In genomic region chr11:69656065-69656455, GRCm38 (mm10) we compare ENCODE assay signal across 12 mouse cellular contexts. TPM values are rescaled to one million over a fixed set of nuclear protein-coding genes. Genes with fewer than 3 reads are reported as not detected.
DNase-seq lines count a peak whose midpoint lies in the region; ATAC-seq and TF ChIP-seq lines count a peak whose summit lies in the region.
"Had no signal": no experiment of that assay in that cellular context is flagged by ENCODE, and none has a peak within 500 bp of the region (broad histone marks: within the 10 kb centered on the region; RNA-seq: fewer than 3 reads in every experiment).

No protein-coding gene starts in this region.

- H3K4me2 ChIP-seq in heart, embryonic 13.5 days: no peak overlapping the region
- H3K4me2 ChIP-seq in midbrain, embryonic 13.5 days (replicated peaks): no peak overlapping the region
- no peak overlapping the region for H3K4me2 ChIP-seq in midbrain, postnatal 0 days (ENCODE audit: low read depth, low read length, poor library complexity, severe bottlenecking)
- H3K4me2 ChIP-seq: midbrain, embryonic 15.5 days had no signal

- 70% methylated on average over 5 of the region's 5 CpGs for WGBS in heart, embryonic 13.5 days
- WGBS in midbrain, embryonic 13.5 days: 87% methylated on average over 5 of the region's 5 CpGs
- 88% methylated on average over 5 of the region's 5 CpGs for WGBS in midbrain, postnatal 0 days
- 79% methylated on average over 5 of the region's 5 CpGs for WGBS in limb, embryonic 10.5 days

- peaks cover 79% of the 10 kb centered on the region for H3K36me3 ChIP-seq in heart, embryonic 13.5 days
- peaks cover 72% of the 10 kb centered on the region for H3K36me3 ChIP-seq in midbrain, embryonic 13.5 days
- peaks cover 38% of the 10 kb centered on the region for H3K36me3 ChIP-seq in midbrain, postnatal 0 days (ENCODE audit: insufficient read depth, low read length)
- H3K36me3 ChIP-seq in limb, embryonic 10.5 days: peaks cover 85% of the 10 kb centered on the region

- no peak for ATAC-seq in heart, embryonic 13.5 days (ENCODE audit: extremely low read depth, insufficient number of reproducible peaks, low FRiP score, low TSS enrichment)
- no peak for ATAC-seq in midbrain, embryonic 13.5 days
- no peak for ATAC-seq in midbrain, postnatal 0 days (ENCODE audit: low FRiP score)

- no peak overlapping the region for H3K27ac ChIP-seq in heart, embryonic 13.5 days (replicated peaks)
- no peak overlapping the region for H3K27ac ChIP-seq in midbrain, embryonic 13.5 days
- H3K27ac ChIP-seq in midbrain, postnatal 0 days (ENCODE audit: low read depth, low read length): no peak overlapping the region
- peak overlapping the region; percentile 79 for H3K27ac ChIP-seq in limb, embryonic 10.5 days
- H3K27ac ChIP-seq: midbrain, embryonic 15.5 days had no signal

- DNase-seq in heart, adult 18-20 months: no peak
- DNase-seq in midbrain, postnatal 0 days (ENCODE audit: low spot score): no peak
- DNase-seq in limb, embryonic 10.5 days (ENCODE audit: low spot score): no peak
- peak; percentile 56 to 67 for DNase-seq in urinary bladder, postnatal 36 days (ENCODE audit: low spot score in 2 of 2)
- no peak for DNase-seq in thymus, postnatal 10 days (ENCODE audit: low spot score in 2 of 2)

- TF ChIP-seq CTCF in midbrain, postnatal 0 days (IDR thresholded peaks at IDR 0.05): no peak

- H3K9ac ChIP-seq in heart, embryonic 13.5 days: peak overlapping the region; percentile 70; the same call in 1 of the 2 replicates
- H3K9ac ChIP-seq in midbrain, embryonic 13.5 days (replicated peaks): 0 out of 2 replicates have a peak overlapping the region, but pooled peaks have one; percentile 36
- no peak overlapping the region for H3K9ac ChIP-seq in midbrain, postnatal 0 days (replicated peaks; ENCODE audit: low read length, poor library complexity, severe bottlenecking)
- H3K9ac ChIP-seq: midbrain, embryonic 15.5 days had no signal

- H3K27me3 ChIP-seq in heart, embryonic 13.5 days (replicated peaks): no peaks in the 10 kb centered on the region
- H3K27me3 ChIP-seq in midbrain, embryonic 13.5 days: no peaks in the 10 kb centered on the region
- no peaks in the 10 kb centered on the region for H3K27me3 ChIP-seq in midbrain, postnatal 0 days (ENCODE audit: insufficient read depth, low read length)
- H3K27me3 ChIP-seq in limb, embryonic 10.5 days (ENCODE audit: low read depth, poor library complexity, severe bottlenecking): no peaks in the 10 kb centered on the region
- H3K27me3 ChIP-seq: limb, embryonic 12.5 days; midbrain, embryonic 15.5 days had no signal

- H3K4me1 ChIP-seq in heart, embryonic 13.5 days: peaks cover 30% of the 10 kb centered on the region
- peaks cover 30% of the 10 kb centered on the region for H3K4me1 ChIP-seq in midbrain, embryonic 13.5 days (replicated peaks)
- 0 out of 2 replicates have a peak, but pooled peaks cover 4% of the 10 kb centered on the region for H3K4me1 ChIP-seq in midbrain, postnatal 0 days (ENCODE audit: insufficient read depth, low read length)
- peaks cover 35% of the 10 kb centered on the region for H3K4me1 ChIP-seq in limb, embryonic 10.5 days

- no peak overlapping the region for H3K4me3 ChIP-seq in heart, embryonic 13.5 days
- no peak overlapping the region for H3K4me3 ChIP-seq in midbrain, embryonic 13.5 days (replicated peaks)
- no peak overlapping the region for H3K4me3 ChIP-seq in midbrain, postnatal 0 days (ENCODE audit: low read depth, low read length)
- 0 out of 2 replicates have a peak overlapping the region, but pooled peaks have one; percentile 26 for H3K4me3 ChIP-seq in limb, embryonic 10.5 days
- H3K4me3 ChIP-seq: limb, embryonic 12.5 days; midbrain, embryonic 15.5 days had no signal

- no peaks in the 10 kb centered on the region for H3K9me3 ChIP-seq in heart, embryonic 13.5 days
- H3K9me3 ChIP-seq in midbrain, embryonic 13.5 days: no peaks in the 10 kb centered on the region
- H3K9me3 ChIP-seq in midbrain, postnatal 0 days (ENCODE audit: low read length): no peaks in the 10 kb centered on the region
- no peaks in the 10 kb centered on the region for H3K9me3 ChIP-seq in limb, embryonic 10.5 days (replicated peaks)
- H3K9me3 ChIP-seq: limb, embryonic 12.5 days; midbrain, embryonic 15.5 days had no signal

RNA-seq across cellular contexts. Expression of gene Sox15, which starts 0.9 kb away (rescaled TPM):
- polyA plus RNA-seq in heart, embryonic 13.5 days (2015; fragmentation: Nextera tagmentation; extraction: Ambion mirVana): not detected in 2 replicates
- not detected for total RNA-seq in heart, adult 18-20 months (2021)
- 0.31 TPM in 1 of 2 replicates, not detected in the other for polyA plus RNA-seq in midbrain, embryonic 13.5 days (2015; fragmentation: Nextera tagmentation; extraction: Ambion mirVana)
- 0.27 TPM in 1 of 2 replicates, not detected in the other for total RNA-seq in midbrain, postnatal 0 days (2014; rRNA removed)
- 0.19 and 0.20 TPM in 2 replicates for polyA plus RNA-seq in midbrain, postnatal 0 days (2015; fragmentation: Nextera tagmentation; extraction: Ambion mirVana)
- polyA plus RNA-seq in limb, embryonic 10.5 days (2016; fragmentation: Nextera tagmentation; extraction: Ambion mirVana): 0.16 TPM in 1 of 2 replicates, not detected in the other
- total RNA-seq: granulocyte monocyte progenitor cell, adult 5-6 weeks; heart, postnatal 4 days had no signal
- polyA plus RNA-seq: embryonic facial prominence, embryonic 11.5 days; limb, embryonic 12.5 days; midbrain, embryonic 15.5 days had no signal

RNA-seq across cellular contexts. Expression of gene Mpdu1, which starts 6.4 kb away (rescaled TPM):
- polyA plus RNA-seq in heart, embryonic 13.5 days (2015; fragmentation: Nextera tagmentation; extraction: Ambion mirVana): 51.3 and 52.0 TPM in 2 replicates
- total RNA-seq in heart, adult 18-20 months (2021): 10 to 100 TPM; 12.3 to 15.6 TPM
- 103 and 104 TPM in 2 replicates for polyA plus RNA-seq in midbrain, embryonic 13.5 days (2015; fragmentation: Nextera tagmentation; extraction: Ambion mirVana)
- total RNA-seq in midbrain, postnatal 0 days (2014; rRNA removed): 224 and 278 TPM in 2 replicates
- 118 and 123 TPM in 2 replicates for polyA plus RNA-seq in midbrain, postnatal 0 days (2015; fragmentation: Nextera tagmentation; extraction: Ambion mirVana)
- 66.8 and 74.2 TPM in 2 replicates for polyA plus RNA-seq in limb, embryonic 10.5 days (2016; fragmentation: Nextera tagmentation; extraction: Ambion mirVana)

RNA-seq across cellular contexts. Expression of gene Cd68, which starts 9.9 kb away (rescaled TPM):
- 8.8 and 10.5 TPM in 2 replicates for polyA plus RNA-seq in heart, embryonic 13.5 days (2015; fragmentation: Nextera tagmentation; extraction: Ambion mirVana)
- 10 to 100 TPM in 1 of 2 experiments, 1 to 10 TPM in 1; 7.3 to 10.5 TPM for total RNA-seq in heart, adult 18-20 months (2021)
- polyA plus RNA-seq in midbrain, embryonic 13.5 days (2015; fragmentation: Nextera tagmentation; extraction: Ambion mirVana): 6.1 and 7.3 TPM in 2 replicates
- total RNA-seq in midbrain, postnatal 0 days (2014; rRNA removed): 7.2 and 10.3 TPM in 2 replicates
- polyA plus RNA-seq in midbrain, postnatal 0 days (2015; fragmentation: Nextera tagmentation; extraction: Ambion mirVana): 10.6 and 11.0 TPM in 2 replicates
- 3.5 and 3.6 TPM in 2 replicates for polyA plus RNA-seq in limb, embryonic 10.5 days (2016; fragmentation: Nextera tagmentation; extraction: Ambion mirVana)

RNA-seq across cellular contexts. Expression of gene Eif4a1, which starts 16.2 kb away (rescaled TPM):
- 372 and 373 TPM in 2 replicates for polyA plus RNA-seq in heart, embryonic 13.5 days (2015; fragmentation: Nextera tagmentation; extraction: Ambion mirVana)
- total RNA-seq in heart, adult 18-20 months (2021): 100 to 1,000 TPM; 185 to 188 TPM
- polyA plus RNA-seq in midbrain, embryonic 13.5 days (2015; fragmentation: Nextera tagmentation; extraction: Ambion mirVana): 581 and 595 TPM in 2 replicates
- total RNA-seq in midbrain, postnatal 0 days (2014; rRNA removed): 767 and 793 TPM in 2 replicates
- polyA plus RNA-seq in midbrain, postnatal 0 days (2015; fragmentation: Nextera tagmentation; extraction: Ambion mirVana): 501 and 502 TPM in 2 replicates
- 678 and 791 TPM in 2 replicates for polyA plus RNA-seq in limb, embryonic 10.5 days (2016; fragmentation: Nextera tagmentation; extraction: Ambion mirVana)

RNA-seq across cellular contexts. Expression of gene Fxr2, which starts 23.3 kb away (rescaled TPM):
- polyA plus RNA-seq in heart, embryonic 13.5 days (2015; fragmentation: Nextera tagmentation; extraction: Ambion mirVana): 22.1 and 25.6 TPM in 2 replicates
- total RNA-seq in heart, adult 18-20 months (2021): 10 to 100 TPM; 91.3 to 97.2 TPM
- polyA plus RNA-seq in midbrain, embryonic 13.5 days (2015; fragmentation: Nextera tagmentation; extraction: Ambion mirVana): 40.5 and 52.4 TPM in 2 replicates
- total RNA-seq in midbrain, postnatal 0 days (2014; rRNA removed): 76.6 and 84.1 TPM in 2 replicates
- 22.5 and 27.2 TPM in 2 replicates for polyA plus RNA-seq in midbrain, postnatal 0 days (2015; fragmentation: Nextera tagmentation; extraction: Ambion mirVana)
- polyA plus RNA-seq in limb, embryonic 10.5 days (2016; fragmentation: Nextera tagmentation; extraction: Ambion mirVana): 45.4 and 48.1 TPM in 2 replicates

Comparison
In these comparisons a context has a peak if more than half of its experiments do, and no peak if none do; other contexts are left out.
1. DNase-seq: peak in urinary bladder, postnatal 36 days (2 of 2); none in heart, adult 18-20 months (0 of 2), midbrain, postnatal 0 days (single experiment), limb, embryonic 10.5 days (single experiment) and thymus, postnatal 10 days (0 of 2).